Mouse (Mus musculus): Measurements from ENCODE around the gene Stard3. TPM values are rescaled to one million over a fixed set of nuclear protein-coding genes. Genes with fewer than 3 reads are reported as not detected.

The Stard3 gene
- total and polyA plus RNA-seq, 3 experiments: 53.0 to 62.5 TPM; not detected in 1

- Histone ChIP-seq H3K9ac (ENCODE audit: control insufficient read depth, low read depth, low read length, poor library complexity, severe bottlenecking) (no peak overlapping the region), H3K9me3 (replicated peaks; ENCODE audit: insufficient read depth, low read length) (no peaks in the 10 kb centered on the region), H3K4me3 (ENCODE audit: control insufficient read depth in 1 of 2, insufficient read depth in 1 of 2, low read depth in 2 of 2, low read length in 2 of 2) (no peak overlapping the region), H3K27me3 (ENCODE audit: control insufficient read depth in 1 of 2, insufficient read depth in 2 of 2, low read length in 2 of 2) (peaks cover 8% of the 10 kb centered on the region in 2 experiments), H3K4me1 (ENCODE audit: control insufficient read depth in 1 of 2, insufficient read depth in 2 of 2, low read length in 2 of 2) (peaks cover 0 to 7% of the 10 kb centered on the region in 2 experiments; a peak in 2 of 4 replicates), H3K27ac (ENCODE audit: control insufficient read depth, low read depth, low read length) (no peak overlapping the region), H3K36me3 (ENCODE audit: control insufficient read depth in 1 of 2, insufficient read depth in 2 of 2, low read length in 2 of 2) (no peaks in the 10 kb centered on the region), H3K79me2 (ENCODE audit: control insufficient read depth, insufficient read depth, low read length, poor library complexity) (no peaks in the 10 kb centered on the region)
- DNase-seq (ENCODE audit: low read depth, low spot score): no peak
- TF ChIP-seq MAX (IDR thresholded peaks at IDR 0.05; ENCODE audit: low read length) (no peak), MXI1 (IDR thresholded peaks at IDR 0.05; ENCODE audit: low read depth, low read length) (no peak), GATA1 (IDR thresholded peaks at IDR 0.05; ENCODE audit: low read depth, low read length) (no peak), MAZ (IDR thresholded peaks at IDR 0.05; ENCODE audit: low read depth, low read length) (no peak), MAFK (IDR thresholded peaks at IDR 0.05; ENCODE audit: borderline replicate concordance, low read depth, low read length) (no peak), POLR2A (IDR thresholded peaks at IDR 0.05; ENCODE audit: control insufficient read depth in 1 of 2, insufficient read depth in 1 of 2, low read depth in 1 of 2, low read length in 2 of 2, poor library complexity in 1 of 2) (no peak), GABPA (IDR thresholded peaks at IDR 0.05; ENCODE audit: low read depth, low read length) (no peak), E2F4 (IDR thresholded peaks at IDR 0.05; ENCODE audit: borderline replicate concordance, low read depth, low read length) (no peak), SMC3 (IDR thresholded peaks at IDR 0.05; ENCODE audit: low read depth, low read length) (no peak), JUND (IDR thresholded peaks at IDR 0.05; ENCODE audit: low read depth, low read length) (no peak), NELFE (IDR thresholded peaks at IDR 0.05; ENCODE audit: low read depth, low read length) (no peak), TCF12 (IDR thresholded peaks at IDR 0.05; ENCODE audit: low read depth, low read length) (no peak), RAD21 (IDR thresholded peaks at IDR 0.05; ENCODE audit: low read depth, low read length) (no peak), ZNF384 (IDR thresholded peaks at IDR 0.05; ENCODE audit: low read depth, low read length) (no peak), SIN3A (IDR thresholded peaks at IDR 0.05; ENCODE audit: low read length) (no peak)
Observed at GRCm38 (mm10) chr11:98413731-98414130, 55.6 kb downstream of the Stard3 start.

GRCm38 (mm10) chr11:98414162-98414561, 56.0 kb downstream of the Stard3 start:
- Histone ChIP-seq H3K4me1 (ENCODE audit: control insufficient read depth in 1 of 2, insufficient read depth in 2 of 2, low read length in 2 of 2) (peaks cover 0 to 7% of the 10 kb centered on the region in 2 experiments; a peak in 2 of 4 replicates), H3K4me3 (ENCODE audit: control insufficient read depth in 1 of 2, insufficient read depth in 1 of 2, low read depth in 2 of 2, low read length in 2 of 2) (no peak overlapping the region), H3K27ac (ENCODE audit: control insufficient read depth, low read depth, low read length) (no peak overlapping the region), H3K9ac (ENCODE audit: control insufficient read depth, low read depth, low read length, poor library complexity, severe bottlenecking) (no peak overlapping the region), H3K36me3 (ENCODE audit: control insufficient read depth in 1 of 2, insufficient read depth in 2 of 2, low read length in 2 of 2) (no peaks in the 10 kb centered on the region), H3K9me3 (replicated peaks; ENCODE audit: insufficient read depth, low read length) (no peaks in the 10 kb centered on the region), H3K27me3 (ENCODE audit: control insufficient read depth in 1 of 2, insufficient read depth in 2 of 2, low read length in 2 of 2) (peaks cover 8% of the 10 kb centered on the region in 2 experiments), H3K79me2 (ENCODE audit: control insufficient read depth, insufficient read depth, low read length, poor library complexity) (no peaks in the 10 kb centered on the region)
- TF ChIP-seq ZKSCAN1 (IDR thresholded peaks at IDR 0.05; ENCODE audit: low read depth, low read length): no peak
- TF ChIP-seq NRF1 (IDR thresholded peaks at IDR 0.05; ENCODE audit: insufficient read depth, low read depth, low read length, poor library complexity, severe bottlenecking): no peak
- no peak for TF ChIP-seq RCOR1 (IDR thresholded peaks at IDR 0.05; ENCODE audit: low read depth, low read length)
- TF ChIP-seq USF2 (IDR thresholded peaks at IDR 0.05; ENCODE audit: borderline replicate concordance in 1 of 2, insufficient read depth in 1 of 2, low read depth in 1 of 2, low read length in 2 of 2): no peak
- no peak for TF ChIP-seq ZNF384 (IDR thresholded peaks at IDR 0.05; ENCODE audit: low read depth, low read length)
- no peak for TF ChIP-seq MXI1 (IDR thresholded peaks at IDR 0.05; ENCODE audit: low read depth, low read length)
- no peak for TF ChIP-seq GATA1 (IDR thresholded peaks at IDR 0.05; ENCODE audit: low read depth, low read length)
- no peak for TF ChIP-seq MAFK (IDR thresholded peaks at IDR 0.05; ENCODE audit: borderline replicate concordance, low read depth, low read length)
- no peak for TF ChIP-seq CTCF (IDR thresholded peaks at IDR 0.05 in 2 of 3, conservative IDR thresholded peaks at IDR 0.05 in 1 of 3; ENCODE audit: control insufficient read depth in 1 of 3, insufficient read depth in 1 of 3, low read depth in 2 of 3, low read length in 3 of 3, poor library complexity in 1 of 3, severe bottlenecking in 1 of 3)
- TF ChIP-seq CHD2 (IDR thresholded peaks at IDR 0.05; ENCODE audit: low read length): no peak
- no peak for TF ChIP-seq BHLHE40 (IDR thresholded peaks at IDR 0.05; ENCODE audit: borderline replicate concordance, low read depth, low read length)
- TF ChIP-seq JUND (IDR thresholded peaks at IDR 0.05; ENCODE audit: low read depth, low read length): no peak
- DNase-seq (ENCODE audit: low read depth, low spot score): no peak
